Mouse (Mus musculus) CH12.LX (cell line): ENCODE data around the gene Arhgap29. TPM values are rescaled to one million over a fixed set of nuclear protein-coding genes. Genes with fewer than 3 reads are reported as not detected.
A peak's percentile ranks its signal among the peaks of the same experiment; 100 is the strongest.

ENCODE experiments used
- DNase-seq: peaks from one replicate; pipeline ENCODE4 v3.0.0-alpha.2; 2013; ENCODE audit errors: extremely low read depth
- H3K27ac ChIP-seq: 2 replicates; pipeline ENCODE4 v1.5.1; 2012; ENCODE audit warnings: low read depth, mild to moderate bottlenecking, control low read depth, moderate library complexity; ENCODE audit not compliant: insufficient read depth
- H3K27me3 ChIP-seq: replicated peaks from 2 replicates; pipeline ENCODE3; 2012; ENCODE audit warnings: inconsistent platforms
- H3K36me3 ChIP-seq, 2 experiments: replicated peaks in 1 of 2; 2 replicates each; pipeline versions ENCODE3 to v1.6.1; 2012; ENCODE audit warnings: inconsistent platforms in 1 of 2, low read length in 1 of 2, mild to moderate bottlenecking in 1 of 2, mixed read lengths in 1 of 2, moderate library complexity in 1 of 2; ENCODE audit not compliant: control insufficient read depth in 1 of 2, insufficient read depth in 1 of 2
- H3K4me1 ChIP-seq, 2 experiments: 2 replicates each; pipeline ENCODE4 v1.6.1; 2012; ENCODE audit warnings: inconsistent platforms in 1 of 2, moderate library complexity in 1 of 2; ENCODE audit not compliant: insufficient read depth in 2 of 2, control insufficient read depth in 1 of 2
- H3K4me2 ChIP-seq: 2 replicates; pipeline ENCODE4 v1.6.1; 2012; ENCODE audit warnings: low read depth, mild to moderate bottlenecking, control low read depth; ENCODE audit not compliant: poor library complexity, insufficient read depth, severe bottlenecking
- H3K4me3 ChIP-seq, 3 experiments: fragments of 150-350 bp in 1 of 3; sonication (generic) in 1 of 3; replicated peaks in 1 of 3; 2 replicates each; pipeline versions ENCODE3 to v1.5.1; 2011 to 2012; ENCODE audit warnings: low read depth in 2 of 3, low read length in 2 of 3, mild to moderate bottlenecking in 2 of 3, moderate library complexity in 2 of 3, control low read depth in 1 of 3, improper control_type of control experiment in 1 of 3, inconsistent platforms in 1 of 3, mixed read lengths in 1 of 3; ENCODE audit not compliant: poor library complexity in 1 of 3
- H3K79me2 ChIP-seq: replicated peaks from 2 replicates; pipeline ENCODE4 v1.6.1; 2012; ENCODE audit warnings: mild to moderate bottlenecking, moderate library complexity; ENCODE audit not compliant: control insufficient read depth, poor library complexity, insufficient read depth, severe bottlenecking; ENCODE audit errors: extremely low read depth
- H3K9ac ChIP-seq: 2 replicates; pipeline ENCODE4 v1.6.1; 2012; ENCODE audit warnings: low read depth, mild to moderate bottlenecking, control low read depth, moderate library complexity; ENCODE audit not compliant: insufficient read depth
- H3K9me3 ChIP-seq: replicated peaks from 2 replicates; pipeline ENCODE3; 2012; ENCODE audit warnings: low read length, inconsistent platforms, mixed read lengths
- BHLHE40 ChIP-seq: IDR thresholded peaks from 2 replicates; pipeline ENCODE4 v1.6.1; 2011; ENCODE audit warnings: mild to moderate bottlenecking, low read depth, low read length, improper control_type of control experiment
- CHD1 ChIP-seq: IDR thresholded peaks from 2 replicates; pipeline ENCODE4 v1.6.1; 2012; ENCODE audit warnings: low read depth, low read length, improper control_type of control experiment, inconsistent platforms
- CHD2 ChIP-seq: IDR thresholded peaks from 2 replicates; pipeline ENCODE4 v1.6.1; 2011; ENCODE audit warnings: low read length, improper control_type of control experiment
- CTCF ChIP-seq, 2 experiments: IDR thresholded peaks in 1 of 2; conservative IDR thresholded peaks in 1 of 2; 2 replicates each; pipeline ENCODE4 v1.5.1; 2011 to 2012; ENCODE audit warnings: low read depth in 2 of 2, low read length in 2 of 2, improper control_type of control experiment in 1 of 2, inconsistent platforms in 1 of 2, mild to moderate bottlenecking in 1 of 2, moderate library complexity in 1 of 2
- E2F4 ChIP-seq: IDR thresholded peaks from 2 replicates; pipeline ENCODE4 v1.6.1; 2011; ENCODE audit warnings: low read depth, low read length, improper control_type of control experiment; ENCODE audit not compliant: insufficient replicate concordance
- ELF1 ChIP-seq: IDR thresholded peaks from 2 replicates; pipeline ENCODE4 v1.6.1; 2014; ENCODE audit warnings: low read depth, mild to moderate bottlenecking, inconsistent platforms, low read length, improper control_type of control experiment
- EP300 ChIP-seq: IDR thresholded peaks from 2 replicates; pipeline ENCODE4 v1.6.1; 2011; ENCODE audit warnings: low read length, improper control_type of control experiment
- GABPA ChIP-seq: IDR thresholded peaks from 2 replicates; pipeline ENCODE4 v1.6.1; 2012; ENCODE audit warnings: low read depth, low read length, improper control_type of control experiment, inconsistent platforms; ENCODE audit not compliant: insufficient replicate concordance
- IRF4 ChIP-seq: IDR thresholded peaks from 2 replicates; pipeline ENCODE4 v1.6.1; 2014; ENCODE audit warnings: low read depth, mild to moderate bottlenecking, inconsistent platforms, low read length, improper control_type of control experiment
- JUN ChIP-seq: IDR thresholded peaks from 2 replicates; pipeline ENCODE4 v1.6.1; 2011; ENCODE audit warnings: low read depth, mild to moderate bottlenecking, low read length, improper control_type of control experiment, moderate library complexity; ENCODE audit not compliant: insufficient read depth
- JUND ChIP-seq: conservative IDR thresholded peaks from 2 replicates; pipeline ENCODE4 v1.6.1; 2011; ENCODE audit warnings: low read depth, low read length, improper control_type of control experiment
- KAT2A ChIP-seq: IDR thresholded peaks from 2 replicates; pipeline ENCODE4 v1.6.1; 2012; ENCODE audit warnings: low read length, improper control_type of control experiment, inconsistent platforms; ENCODE audit not compliant: insufficient replicate concordance
- MAFK ChIP-seq: IDR thresholded peaks from 2 replicates; pipeline ENCODE4 v1.6.1; 2011; ENCODE audit warnings: low read length, improper control_type of control experiment; ENCODE audit not compliant: insufficient replicate concordance
- MAX ChIP-seq: IDR thresholded peaks from 2 replicates; pipeline ENCODE4 v1.6.1; 2011; ENCODE audit warnings: low read length, improper control_type of control experiment
- MAZ ChIP-seq: IDR thresholded peaks from 2 replicates; pipeline ENCODE4 v1.6.1; 2012; ENCODE audit warnings: low read depth, mild to moderate bottlenecking, inconsistent platforms, low read length, improper control_type of control experiment, moderate library complexity
- MXI1 ChIP-seq: IDR thresholded peaks from 2 replicates; pipeline ENCODE4 v1.6.1; 2011; ENCODE audit warnings: mild to moderate bottlenecking, low read depth, low read length, improper control_type of control experiment
- MYC ChIP-seq: IDR thresholded peaks from 2 replicates; pipeline ENCODE4 v1.6.1; 2011; ENCODE audit warnings: low read depth, mild to moderate bottlenecking, improper control_type of control experiment, low read length
- NELFE ChIP-seq: IDR thresholded peaks from 2 replicates; pipeline ENCODE4 v1.6.1; 2011; ENCODE audit warnings: low read depth, low read length, improper control_type of control experiment
- NRF1 ChIP-seq: IDR thresholded peaks from 2 replicates; pipeline ENCODE4 v1.6.1; 2014; ENCODE audit warnings: low read depth, mild to moderate bottlenecking, inconsistent platforms, low read length, improper control_type of control experiment, moderate library complexity
- PAX5 ChIP-seq: IDR thresholded peaks from 2 replicates; pipeline ENCODE4 v1.6.1; 2012; ENCODE audit warnings: low read length, inconsistent platforms, mixed read lengths
- POLR2A ChIP-seq: IDR thresholded peaks from 2 replicates; pipeline ENCODE4 v1.6.1; 2011; ENCODE audit warnings: low read depth, mild to moderate bottlenecking, improper control_type of control experiment, low read length
- POLR2AphosphoS2 ChIP-seq: IDR thresholded peaks from 2 replicates; pipeline ENCODE4 v1.6.1; 2011; ENCODE audit warnings: low read depth, low read length, improper control_type of control experiment
- RCOR1 ChIP-seq: conservative IDR thresholded peaks from 2 replicates; pipeline ENCODE4 v1.6.1; 2012; ENCODE audit warnings: low read depth, mild to moderate bottlenecking, inconsistent platforms, low read length, improper control_type of control experiment
- SIN3A ChIP-seq: IDR thresholded peaks from 2 replicates; pipeline ENCODE4 v1.6.1; 2012; ENCODE audit warnings: low read length, improper control_type of control experiment, inconsistent platforms
- SMC3 ChIP-seq: IDR thresholded peaks from 2 replicates; pipeline ENCODE4 v1.6.1; 2011; ENCODE audit warnings: low read depth, low read length, improper control_type of control experiment
- TBP ChIP-seq: conservative IDR thresholded peaks from 2 replicates; pipeline ENCODE4 v1.6.1; 2011; ENCODE audit warnings: low read depth, low read length, improper control_type of control experiment
- TCF12 ChIP-seq: IDR thresholded peaks from 2 replicates; pipeline ENCODE4 v1.6.1; 2014; ENCODE audit warnings: low read depth, mild to moderate bottlenecking, inconsistent platforms, low read length, improper control_type of control experiment
- UBTF ChIP-seq: IDR thresholded peaks from 2 replicates; pipeline ENCODE4 v1.6.1; 2012; ENCODE audit warnings: low read depth, mild to moderate bottlenecking, inconsistent platforms, low read length, improper control_type of control experiment, moderate library complexity
- USF1 ChIP-seq: IDR thresholded peaks from 2 replicates; pipeline ENCODE4 v1.6.1; 2014; ENCODE audit warnings: low read depth, mild to moderate bottlenecking, inconsistent platforms, low read length, improper control_type of control experiment
- USF2 ChIP-seq: conservative IDR thresholded peaks from 2 replicates; pipeline ENCODE4 v1.6.1; 2011; ENCODE audit warnings: low read depth, low read length, improper control_type of control experiment
- ZC3H11A ChIP-seq: IDR thresholded peaks from 2 replicates; pipeline ENCODE4 v1.6.1; 2012; ENCODE audit warnings: low read depth, mild to moderate bottlenecking, inconsistent platforms, low read length, improper control_type of control experiment
- ZKSCAN1 ChIP-seq: IDR thresholded peaks from 2 replicates; pipeline ENCODE4 v1.6.1; 2012; ENCODE audit warnings: low read depth, inconsistent platforms, low read length, improper control_type of control experiment, borderline replicate concordance
- ZMIZ1 ChIP-seq: IDR thresholded peaks from 2 replicates; pipeline ENCODE4 v1.6.1; 2012; ENCODE audit warnings: low read depth, mild to moderate bottlenecking, inconsistent platforms, low read length, improper control_type of control experiment
- ZNF384 ChIP-seq: IDR thresholded peaks from 2 replicates; pipeline ENCODE4 v1.6.1; 2012; ENCODE audit warnings: low read depth, low read length, improper control_type of control experiment, inconsistent platforms
- dilution Hi-C: fragments of 300-500 bp; cut with MboI; formaldehyde crosslinking; loops from 2 replicates; pipeline ENCODE4 v1.14.3; 2020; ENCODE audit warnings: low sequenced_read_pairs; ENCODE audit not compliant: extremely low pct_unique_long_range_greater_than_20kb, extremely low pct_ligation_motif_present
- in situ Hi-C: fragments of 300-500 bp; cut with MboI; formaldehyde crosslinking; loops from 3 replicates; pipeline ENCODE4 v1.14.3; 2019; ENCODE audit warnings: low sequenced_read_pairs, low pct_ligation_motif_present, low pct_unique_long_range_greater_than_20kb, mixed read lengths
- polyA plus RNA-seq: library from polyadenylated mRNA; unstranded; fragments of >175 nt; gene quantifications from 2 replicates; pipeline ENCODE4 v1.2.1, GENCODE M21; 2012; ENCODE audit warnings: low read depth; ENCODE audit not compliant: insufficient read length
- total RNA-seq, 2 experiments: library from RNA; depleted of rRNA; stranded (reverse); fragments of 300-350 nt in 1 of 2; fragments of >200 nt in 1 of 2; gene quantifications; 2 replicates each; pipeline ENCODE4 v1.2.3; 2012 to 2014

The Arhgap29 gene
- total and polyA plus RNA-seq, 3 experiments = 19.7 to 53.7 (median 37.0) TPM

- DNase-seq = peak; percentile 20
- Histone ChIP-seq H3K4me3 (no peak overlapping the region), H3K27ac (no peak overlapping the region), H3K4me2 (no peak overlapping the region; the same call in 1 of the 2 replicates), H3K79me2 (no peaks in the 10 kb centered on the region), H3K27me3 (no peaks in the 10 kb centered on the region), H3K9me3 (no peaks in the 10 kb centered on the region), H3K9ac (no peak overlapping the region), H3K36me3 (no peaks in the 10 kb centered on the region), H3K4me1 (peaks cover 5 to 30% of the 10 kb centered on the region in 2 experiments; a peak in 3 of 4 replicates)
- no peak for TF ChIP-seq ZKSCAN1
- no peak for TF ChIP-seq PAX5
- no peak for TF ChIP-seq CHD2
- TF ChIP-seq CTCF (conservative IDR thresholded peaks at IDR 0.05 in 1 of 2, IDR thresholded peaks at IDR 0.05 in 1 of 2; ENCODE audit: low read depth in 2 of 2, low read length in 2 of 2) = no peak
- TF ChIP-seq E2F4 = no peak
- TF ChIP-seq SMC3 = no peak
- TF ChIP-seq POLR2AphosphoS2 = no peak
- no peak for TF ChIP-seq MYC
- TF ChIP-seq SIN3A = no peak
- TF ChIP-seq KAT2A = no peak
- TF ChIP-seq USF2 = no peak
- TF ChIP-seq EP300 = peak; percentile 30; the same call in 1 of the 2 replicates
- no peak for TF ChIP-seq NELFE
- TF ChIP-seq UBTF = no peak
- TF ChIP-seq NRF1 = no peak
- no peak for TF ChIP-seq JUND
- no peak for TF ChIP-seq RCOR1
- TF ChIP-seq BHLHE40 = peak; percentile 66
- TF ChIP-seq GABPA = no peak
- TF ChIP-seq MXI1 = no peak
- TF ChIP-seq ZC3H11A = no peak
- TF ChIP-seq MAFK = 0 out of 2 replicates have a peak, but pooled peaks have one; percentile 15
- TF ChIP-seq ELF1 = no peak
- no peak for TF ChIP-seq JUN
- no peak for TF ChIP-seq CHD1
- peak; percentile 21; the same call in 1 of the 2 replicates for TF ChIP-seq IRF4
- TF ChIP-seq ZNF384 = peak; percentile 86
- no peak for TF ChIP-seq POLR2A
- no peak for TF ChIP-seq TBP
- no peak for TF ChIP-seq ZMIZ1
- TF ChIP-seq MAZ = no peak
- TF ChIP-seq TCF12 = no peak
- no peak for TF ChIP-seq USF1
- TF ChIP-seq MAX = no peak
- dilution Hi-C loops (no loop called here), in situ Hi-C loops (no loop called here)
Observed at GRCm38 (mm10) chr3:122033248-122033837, 81.0 kb downstream of the Arhgap29 start.
